Mouse (Mus musculus) Patski (cell line): Measurements from ENCODE around the gene Tril. TPM values are rescaled to one million over a fixed set of nuclear protein-coding genes. Genes with fewer than 3 reads are reported as not detected.

Source experiments
- ATAC-seq: fragments of 100-300 bp; one replicate; pipeline ENCODE4 v1.8.0; 2021
- CTCF ChIA-PET: fragments of 350-600 bp; sonication (Branson Sonifier 250); formaldehyde crosslinking; loops from one replicate; lab custom pipeline; 2022; ENCODE audit warnings: inconsistent platforms; lab: Charles Lee
- POLR2A ChIA-PET: fragments of 350-600 bp; sonication (Branson Sonifier 250); formaldehyde crosslinking; loops from one replicate; lab custom pipeline; 2022; ENCODE audit warnings: antibody characterized with exemption, inconsistent platforms; lab: Charles Lee
- DNase-seq: peaks from one replicate; pipeline ENCODE4 v3.0.0-alpha.2; 2011; ENCODE audit warnings: low read depth, low spot score
- H3K27me3 ChIP-seq: fragments of 371-371 bp; one replicate; pipeline ENCODE4 v1.5.1; 2021
- CTCF ChIP-seq: fragments of 100-300 bp; IDR thresholded peaks from one replicate; pipeline ENCODE4 v1.5.1; 2021
- in situ Hi-C: fragments of 300-500 bp; cut with MboI; formaldehyde crosslinking; loops from 3 replicates; pipeline ENCODE4 v1.11.1; 2018; ENCODE audit warnings: low pct_unique_long_range_greater_than_20kb, mixed read lengths
- polyA plus RNA-seq: library from polyadenylated mRNA; unstranded; gene quantifications from one replicate; pipeline ENCODE4 v1.2.3, GENCODE M21; 2021

Tril gene
- polyA plus RNA-seq, 1 experiment from 2014 or later = 0.04 TPM

DNA sequence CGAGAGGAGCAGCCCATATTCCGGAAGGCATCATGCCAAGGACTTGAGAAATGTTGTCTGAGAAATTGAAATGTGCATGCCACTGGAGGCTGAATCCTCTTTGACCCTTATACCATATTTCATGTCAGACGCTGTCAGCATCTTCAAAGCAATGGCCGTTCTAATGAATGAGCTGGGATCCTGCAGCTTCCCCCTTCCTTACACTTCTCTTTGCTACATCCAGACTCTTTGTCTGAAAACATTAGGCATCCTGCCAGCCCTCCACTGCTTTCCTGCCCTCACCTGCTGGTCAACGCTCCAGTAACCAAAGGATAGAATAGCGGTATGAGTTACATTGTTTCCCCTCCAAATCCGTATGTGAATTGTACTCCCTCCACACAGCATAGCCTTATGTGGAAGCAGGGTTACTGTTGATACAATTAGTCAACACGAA lies 14.0 kb downstream of the Tril start:
- ATAC-seq = no peak
- DNase-seq = no peak
- in situ Hi-C loops = no loop called here
- no peaks in the 10 kb centered on the region for H3K27me3 ChIP-seq
- no peak for TF ChIP-seq CTCF
- ChIA-PET CTCF (interaction anchor here (0.9 kb wide), 1 partner anchor 12 kb away, joined by 3 read pairs; no protein-coding TSS in a partner anchor), POLR2A (interaction anchor here (0.6 kb wide), 1 partner anchor 364 kb away, joined by 3 read pairs; no protein-coding TSS in a partner anchor)

GRCm38 (mm10) chr6:53806021-53806420 lies 14.6 kb downstream of the Tril start:
- in situ Hi-C loops = no loop called here
- ChIA-PET POLR2A (interaction anchor here (0.6 kb wide), 1 partner anchor 365 kb away, joined by 3 read pairs; no protein-coding TSS in a partner anchor), CTCF (no interaction called here)
- no peaks in the 10 kb centered on the region for H3K27me3 ChIP-seq
- no peak for TF ChIP-seq CTCF
- no peak for DNase-seq
- ATAC-seq = no peak

- DNase-seq (no peak), ATAC-seq (no peak)
- POLR2A ChIA-PET = no interaction called here
- in situ Hi-C loops = no loop called here
- CTCF ChIA-PET = interaction anchor here (1.5 kb wide), 1 partner anchor 10 kb away, joined by 5 read pairs; no protein-coding TSS in a partner anchor
- TF ChIP-seq CTCF = no peak
- H3K27me3 ChIP-seq = no peaks in the 10 kb centered on the region
These were observed 16.5 kb downstream of the Tril start for GRCm38 (mm10) chr6:53804145-53804544.

GRCm38 (mm10) chr6:53803551-53803950 lies 17.1 kb downstream of the Tril start:
- no peak for TF ChIP-seq CTCF
- ChIA-PET CTCF (interaction anchor here (0.6 to 1.5 kb wide), 2 partner anchors 9 to 125 kb away, joined by 3 to 5 read pairs; no protein-coding TSS in a partner anchor), POLR2A (no interaction called here)
- ATAC-seq = no peak
- H3K27me3 ChIP-seq = no peaks in the 10 kb centered on the region
- in situ Hi-C loops = no loop called here
- DNase-seq = no peak

DNA sequence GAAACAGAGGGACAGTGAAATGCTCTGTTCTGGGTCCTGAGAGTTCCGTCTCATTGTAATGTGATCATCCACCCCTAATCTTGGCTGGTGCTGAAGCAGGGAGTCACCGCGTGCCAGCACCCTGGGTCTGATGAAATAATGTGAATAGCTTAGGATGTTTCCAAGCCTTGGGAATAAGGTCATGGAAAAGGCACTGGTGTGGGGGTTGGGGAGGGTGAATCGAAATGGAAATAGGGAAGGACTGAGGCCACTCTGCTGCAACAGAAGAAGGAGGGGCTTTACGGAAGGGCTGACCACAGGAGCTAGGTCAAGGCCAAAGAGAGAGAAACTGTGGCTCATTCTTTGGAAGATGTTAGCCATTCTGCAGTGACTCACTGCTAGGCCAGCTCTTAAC lies 18.7 kb downstream of the Tril start:
- ChIA-PET POLR2A (no interaction called here), CTCF (interaction anchor here (0.9 to 1.5 kb wide), 6 partner anchors 20 to 427 kb away, joined by 3 to 5 read pairs (median 3); no protein-coding TSS in a partner anchor)
- peak; percentile 19 for ATAC-seq
- TF ChIP-seq CTCF = no peak
- DNase-seq = peak; percentile 47
- no peaks in the 10 kb centered on the region for H3K27me3 ChIP-seq
- in situ Hi-C loops = no loop called here

GRCm38 (mm10) chr6:53801269-53801892 lies 19.2 kb downstream of the Tril start:
- no peak for DNase-seq
- CTCF ChIA-PET = interaction anchor here (0.7 to 1.5 kb wide), 5 partner anchors 151 to 427 kb away, joined by 3 to 5 read pairs (median 3); no protein-coding TSS in a partner anchor
- no peaks in the 10 kb centered on the region for H3K27me3 ChIP-seq
- in situ Hi-C loops = no loop called here
- TF ChIP-seq CTCF = no peak
- POLR2A ChIA-PET = no interaction called here
- ATAC-seq = no peak

GRCm38 (mm10) chr6:53798865-53799264 lies 21.8 kb downstream of the Tril start:
- no peaks in the 10 kb centered on the region for H3K27me3 ChIP-seq
- POLR2A ChIA-PET = no interaction called here
- no peak for TF ChIP-seq CTCF
- ATAC-seq (no peak), DNase-seq (no peak)
- in situ Hi-C loops = loop anchor here (10.0 kb wide), 1 partner anchor 366 kb away; no protein-coding TSS in a partner anchor
- CTCF ChIA-PET = no interaction called here

DNA sequence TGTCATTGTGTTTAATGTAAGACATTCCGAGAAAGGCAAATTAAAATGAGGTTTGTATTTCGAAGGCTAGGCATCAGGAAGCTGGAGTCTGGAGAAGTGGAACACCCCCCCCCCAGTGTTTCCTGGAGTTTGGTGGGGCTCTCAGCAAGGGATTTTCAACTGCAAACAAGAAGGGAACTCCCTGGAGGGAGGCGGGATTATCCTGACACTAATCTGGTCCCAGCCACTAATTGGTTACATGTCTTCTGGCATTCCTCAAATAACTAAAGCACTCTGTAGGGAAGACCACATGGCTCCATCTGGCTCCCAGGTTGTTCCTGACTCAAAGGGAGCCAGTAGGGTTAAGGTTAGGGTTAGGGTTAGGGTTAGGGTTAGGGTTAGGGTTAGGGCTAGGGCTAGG lies 23.8 kb downstream of the Tril start:
- DNase-seq = no peak
- no peak for ATAC-seq
- POLR2A ChIA-PET = interaction anchor here (0.5 kb wide), 1 partner anchor 430 kb away, joined by 5 read pairs; no protein-coding TSS in a partner anchor
- in situ Hi-C loops = loop anchor here (10.0 kb wide), 1 partner anchor 368 kb away; no protein-coding TSS in a partner anchor
- H3K27me3 ChIP-seq = no peaks in the 10 kb centered on the region
- no peak for TF ChIP-seq CTCF
- CTCF ChIA-PET = interaction anchor here (1.0 to 1.3 kb wide), 3 partner anchors 158 to 238 kb away, joined by 3 to 5 read pairs (median 3); no protein-coding TSS in a partner anchor

GRCm38 (mm10) chr6:53795788-53796187 lies 24.8 kb downstream of the Tril start:
- peak; percentile 60 for TF ChIP-seq CTCF
- ATAC-seq = no peak

GRCm38 (mm10) chr6:53795078-53795477 lies 25.6 kb downstream of the Tril start:
- in situ Hi-C loops = loop anchor here (10.0 kb wide), 1 partner anchor 370 kb away; no protein-coding TSS in a partner anchor
- ATAC-seq (no peak), DNase-seq (no peak)
- no peaks in the 10 kb centered on the region for H3K27me3 ChIP-seq
- ChIA-PET CTCF (interaction anchor here (0.8 to 3.9 kb wide), 15 partner anchors 8 to 449 kb away, joined by 3 to 46 read pairs (median 6); no protein-coding TSS in a partner anchor), POLR2A (interaction anchor here (0.6 to 2.1 kb wide), 3 partner anchors 37 to 370 kb away, joined by 3 to 7 read pairs (median 3); no protein-coding TSS in a partner anchor)
- no peak for TF ChIP-seq CTCF

More at GRCm38 (mm10) chr6:53795788-53796187, 24.8 kb downstream of the Tril start:
- in situ Hi-C loops = loop anchor here (10.0 kb wide), 1 partner anchor 369 kb away; no protein-coding TSS in a partner anchor
- ChIA-PET CTCF (interaction anchor here (0.7 to 3.9 kb wide), 12 partner anchors 11 to 449 kb away, joined by 3 to 46 read pairs (median 5); no protein-coding TSS in a partner anchor), POLR2A (interaction anchor here (0.5 to 2.1 kb wide), 2 partner anchors 369 to 380 kb away, joined by 4 to 7 read pairs; no protein-coding TSS in a partner anchor)
- DNase-seq = no peak
- H3K27me3 ChIP-seq = no peaks in the 10 kb centered on the region
